Mouse (Mus musculus): ENCODE data around the gene Eps8l2.

Gene Eps8l2

DNA sequence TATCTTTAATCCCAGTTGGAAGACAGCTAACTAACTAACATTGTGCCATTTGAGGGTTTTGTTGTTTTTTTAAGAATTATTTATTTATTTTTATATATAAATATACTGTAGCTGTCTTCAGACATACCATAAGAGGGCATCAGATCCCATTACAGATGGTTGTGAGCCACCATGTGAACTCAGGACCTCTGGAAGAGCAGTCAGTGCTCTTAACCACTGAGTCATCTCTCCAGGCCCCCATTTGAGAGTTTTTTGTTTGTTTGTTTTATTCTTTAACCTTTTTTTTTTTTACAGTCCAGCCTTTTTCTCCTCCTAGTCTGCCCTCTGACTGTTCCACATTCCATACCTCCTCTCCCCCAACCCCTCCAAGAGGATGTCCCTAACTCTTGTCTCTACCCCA lies 8.0 kb upstream of the Eps8l2 start:
- no peak for DNase-seq

DNA sequence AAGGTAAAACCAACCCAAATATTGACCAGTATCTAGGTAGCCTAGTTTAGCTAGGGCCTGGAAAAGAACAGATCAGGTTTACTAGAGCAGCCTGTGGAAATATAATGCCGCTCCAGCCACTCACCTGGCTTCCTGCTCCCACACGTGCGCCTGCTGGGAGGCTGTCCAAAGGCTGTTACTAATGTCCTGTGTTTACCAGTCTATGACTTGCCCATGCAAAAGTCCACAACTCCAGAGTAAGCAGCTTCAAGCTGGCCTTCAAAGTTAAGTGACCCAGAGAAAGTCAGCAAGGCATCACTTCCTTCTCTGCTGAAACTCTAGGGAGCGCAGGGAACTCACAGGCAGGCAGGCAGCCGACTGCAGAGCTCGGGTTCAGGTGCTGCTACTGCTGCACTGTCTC lies 6.7 kb upstream of the Eps8l2 start:
- DNase-seq: no peak

DNA sequence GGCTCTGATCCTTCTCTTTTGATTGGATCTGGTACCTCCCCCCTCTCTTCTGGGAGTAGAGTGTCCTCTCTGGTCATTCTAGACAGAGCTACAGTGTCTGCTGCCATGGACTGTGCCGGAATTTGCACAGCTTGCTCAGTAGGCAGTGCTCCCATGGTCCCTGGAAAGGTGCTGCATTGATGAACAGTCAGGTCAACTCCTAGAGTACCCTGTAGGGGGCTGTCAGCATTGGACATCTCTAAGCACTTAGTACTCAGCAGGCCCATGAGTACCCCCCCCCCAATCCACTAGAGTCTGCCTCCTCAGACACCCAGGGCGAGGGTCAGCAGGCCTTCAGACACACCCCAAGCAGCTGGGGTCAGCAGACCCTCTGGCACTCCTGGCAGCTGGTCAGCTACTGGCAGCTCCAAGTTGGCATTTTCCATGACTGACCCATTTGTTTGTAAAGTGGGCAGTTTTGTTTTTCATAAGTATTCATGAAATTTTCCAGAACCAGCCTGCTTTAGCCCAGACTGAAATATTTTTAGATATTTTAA lies 3.6 kb upstream of the Eps8l2 start:
- peak; percentile 48 to 52 for DNase-seq

DNA sequence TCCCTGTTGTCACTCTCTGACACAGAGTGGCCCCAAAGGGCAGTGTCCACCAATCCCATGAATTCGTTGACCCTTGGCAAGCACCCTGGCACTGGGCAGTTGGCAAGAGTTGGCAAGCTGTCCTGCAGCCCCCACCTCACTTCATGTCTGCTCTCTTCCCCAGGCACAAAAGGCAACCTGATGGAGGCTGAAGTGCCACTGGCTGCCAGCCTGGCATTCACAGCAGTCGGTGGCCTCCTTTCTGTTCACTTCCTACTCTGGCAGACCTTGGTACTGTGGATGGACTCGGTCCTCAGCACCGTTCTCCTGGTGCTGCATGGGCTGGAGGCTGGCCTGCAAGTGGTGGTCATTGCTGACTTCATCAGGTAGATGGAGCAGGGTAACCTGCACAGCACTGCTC lies 3.0 kb upstream of the Eps8l2 start:
- peak; percentile 71 to 73 for DNase-seq

DNA sequence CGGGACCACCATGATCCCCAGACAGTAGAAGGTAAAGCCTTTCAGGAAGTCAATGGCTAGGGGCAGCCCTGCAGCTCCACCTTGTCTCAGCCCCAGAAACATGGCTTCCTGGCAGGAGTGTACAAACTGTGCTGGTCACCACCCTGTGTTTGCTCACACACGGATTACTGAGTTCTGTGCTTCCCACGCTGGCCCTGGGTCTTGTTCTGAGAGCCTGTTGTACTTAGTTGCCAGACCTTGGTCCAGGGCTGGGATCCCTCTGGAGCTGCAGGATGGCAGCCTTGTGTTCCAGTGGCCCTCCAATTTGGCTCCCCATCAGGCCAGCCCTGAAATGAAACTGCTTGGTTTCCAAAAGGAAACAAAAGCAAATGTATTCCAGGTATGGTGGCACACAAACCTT lies 2.4 kb upstream of the Eps8l2 start:
- DNase-seq: peak in 1 of 2 experiments; percentile 24

GRCm38 (mm10) chr7:141337716-141338416 lies 814 bp upstream of the Eps8l2 start:
- DNase-seq: peak in 1 of 2 experiments; percentile 27

DNA sequence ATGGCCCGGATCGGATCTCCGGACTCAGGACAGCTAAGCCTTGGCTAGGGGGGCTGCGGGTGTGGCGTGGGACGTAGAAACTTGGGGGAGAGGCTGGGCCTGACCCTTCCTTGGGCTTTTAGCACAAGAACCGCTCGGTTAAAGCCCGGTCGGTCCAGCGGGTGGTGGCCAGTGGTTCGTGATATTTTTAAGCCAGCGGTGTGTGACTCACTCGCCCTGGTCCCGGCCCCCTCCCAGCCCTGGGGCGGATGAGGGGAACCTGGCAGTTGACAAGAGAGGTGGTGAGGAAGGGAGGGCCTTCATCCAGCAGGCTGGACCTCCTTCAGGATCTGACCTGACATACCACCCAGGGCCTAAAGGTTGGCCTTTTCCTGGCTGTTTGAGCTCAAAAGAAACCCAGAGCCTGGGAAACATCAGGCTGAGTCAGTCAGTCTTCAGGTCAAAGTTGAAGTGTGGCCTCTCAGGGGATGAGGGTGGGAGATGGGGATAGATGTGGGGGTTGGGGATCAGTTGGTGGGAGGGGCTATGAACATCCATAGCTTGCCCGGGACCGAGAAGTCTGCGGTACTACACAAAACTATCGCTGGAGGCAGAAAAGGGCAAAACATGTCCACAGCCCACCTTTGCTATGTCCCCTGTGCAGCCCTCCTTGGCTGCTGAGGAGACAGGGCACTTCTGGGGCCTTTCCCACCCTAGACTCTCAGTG lies 688 bp downstream of the Eps8l2 start:
- no peak for DNase-seq

DNA sequence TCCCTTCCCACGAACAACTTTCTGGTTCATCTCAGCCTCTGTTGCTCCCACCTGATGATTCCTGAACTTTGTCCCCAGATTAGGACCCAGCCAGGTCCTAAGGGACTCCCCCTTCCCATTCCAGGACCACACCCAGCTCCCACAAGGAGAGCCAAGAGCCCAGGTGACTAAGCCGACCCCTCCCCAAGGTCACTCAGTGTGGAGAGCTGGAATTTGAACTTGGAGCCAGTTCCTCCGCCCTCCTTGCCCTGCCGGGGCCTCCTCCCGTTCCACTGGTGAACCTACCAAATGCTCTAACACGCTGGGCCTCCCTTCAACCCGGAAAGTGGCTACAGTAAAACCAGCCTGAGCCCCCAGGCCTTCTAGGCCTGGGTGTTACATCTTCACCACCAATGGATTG lies 1.3 kb downstream of the Eps8l2 start:
- no peak for DNase-seq

DNA sequence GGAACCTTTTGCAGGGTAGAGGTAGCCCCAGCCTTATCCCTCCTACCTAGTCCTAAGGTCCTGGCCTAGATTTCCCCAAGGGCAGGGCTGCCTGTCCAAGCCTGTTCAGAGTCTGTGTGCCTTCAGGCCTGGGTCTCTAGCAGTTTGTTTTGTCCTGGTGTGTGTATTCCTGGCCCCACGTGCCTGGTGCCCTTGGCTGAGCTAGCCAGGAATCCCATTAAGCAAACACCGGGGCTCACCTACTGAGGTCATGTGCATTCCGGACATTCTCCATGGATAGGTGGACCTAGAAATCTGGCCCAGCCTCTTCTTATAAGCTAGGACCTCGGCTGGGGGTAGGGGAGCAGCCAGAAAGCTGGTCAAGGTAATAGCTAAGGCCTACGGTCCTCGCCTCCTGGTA lies 1.8 kb downstream of the Eps8l2 start:
- DNase-seq: no peak

DNA sequence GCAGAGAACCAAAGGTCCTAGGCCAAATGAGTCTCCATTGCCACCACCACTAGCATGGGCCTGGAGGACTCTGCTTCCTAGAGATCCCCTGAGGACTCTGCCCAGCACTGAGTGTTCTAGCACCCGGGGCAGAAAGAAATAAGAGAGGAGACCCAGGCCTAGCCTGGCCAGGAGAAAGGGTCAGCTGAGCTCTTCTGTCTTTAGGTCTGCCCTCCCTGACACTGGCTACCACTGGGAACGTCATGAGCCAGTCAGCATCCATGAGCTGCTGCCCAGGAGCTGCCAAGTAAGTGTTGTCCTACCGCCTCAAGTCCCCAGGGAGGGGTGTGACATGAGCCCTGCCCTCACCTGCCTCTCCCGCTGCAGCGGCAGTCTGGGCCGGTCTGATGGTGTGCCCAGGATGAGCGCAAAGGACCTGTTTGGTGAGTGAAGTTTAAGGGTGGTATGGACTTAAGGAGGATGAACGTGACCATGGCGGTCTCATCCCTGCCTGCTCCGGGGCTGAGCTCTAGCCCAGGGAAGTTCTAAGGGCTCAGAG lies 3.1 kb downstream of the Eps8l2 start:
- DNase-seq: no peak

DNA sequence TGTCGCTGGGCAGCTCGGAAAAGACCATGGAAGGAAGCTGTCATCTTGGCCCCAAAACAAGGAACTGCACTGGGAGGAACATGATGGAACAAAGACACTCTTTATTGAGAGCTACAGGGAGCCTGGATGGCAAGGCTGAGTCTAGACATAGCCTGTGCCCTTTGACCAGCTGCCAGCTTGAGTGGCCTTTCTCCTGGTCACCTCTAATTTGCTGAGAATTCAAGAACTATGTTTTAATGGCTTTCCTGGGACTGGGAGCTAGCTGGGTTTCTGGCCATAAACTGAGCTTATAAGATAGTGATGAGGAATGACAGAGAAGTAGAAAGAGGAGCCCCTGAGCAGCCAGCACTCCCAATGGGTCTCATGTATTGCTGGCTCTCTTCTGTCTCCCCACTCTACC lies 4.5 kb downstream of the Eps8l2 start:
- DNase-seq: no peak

DNA sequence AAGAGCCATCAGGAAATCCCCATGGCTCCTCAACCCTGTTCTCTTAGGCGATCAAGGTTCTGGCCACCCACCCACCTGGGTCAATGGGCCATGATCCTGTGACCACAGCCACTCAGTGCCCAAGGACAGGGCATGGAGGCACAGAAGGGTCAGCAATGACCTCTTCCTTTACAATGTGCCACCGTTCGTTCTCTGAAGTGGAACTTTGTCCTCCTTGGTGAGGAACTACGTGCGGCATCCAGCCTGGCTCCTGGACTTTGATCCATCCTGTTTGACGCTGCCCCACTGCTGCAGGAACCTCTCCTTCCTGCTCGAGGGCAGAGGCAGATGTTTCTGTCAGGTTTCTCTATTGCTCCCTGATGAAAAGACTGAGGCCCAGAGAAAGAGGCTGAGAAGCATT lies 5.0 kb downstream of the Eps8l2 start:
- no peak for DNase-seq

GRCm38 (mm10) chr7:141344787-141345186 lies 6.1 kb downstream of the Eps8l2 start:
- DNase-seq: no peak

- no peak for DNase-seq
Measured at GRCm38 (mm10) chr7:141351061-141351460, 12.4 kb downstream of the Eps8l2 start.

GRCm38 (mm10) chr7:141355051-141355450 lies 16.4 kb downstream of the Eps8l2 start:
- peak; percentile 57 to 60 for DNase-seq

DNA sequence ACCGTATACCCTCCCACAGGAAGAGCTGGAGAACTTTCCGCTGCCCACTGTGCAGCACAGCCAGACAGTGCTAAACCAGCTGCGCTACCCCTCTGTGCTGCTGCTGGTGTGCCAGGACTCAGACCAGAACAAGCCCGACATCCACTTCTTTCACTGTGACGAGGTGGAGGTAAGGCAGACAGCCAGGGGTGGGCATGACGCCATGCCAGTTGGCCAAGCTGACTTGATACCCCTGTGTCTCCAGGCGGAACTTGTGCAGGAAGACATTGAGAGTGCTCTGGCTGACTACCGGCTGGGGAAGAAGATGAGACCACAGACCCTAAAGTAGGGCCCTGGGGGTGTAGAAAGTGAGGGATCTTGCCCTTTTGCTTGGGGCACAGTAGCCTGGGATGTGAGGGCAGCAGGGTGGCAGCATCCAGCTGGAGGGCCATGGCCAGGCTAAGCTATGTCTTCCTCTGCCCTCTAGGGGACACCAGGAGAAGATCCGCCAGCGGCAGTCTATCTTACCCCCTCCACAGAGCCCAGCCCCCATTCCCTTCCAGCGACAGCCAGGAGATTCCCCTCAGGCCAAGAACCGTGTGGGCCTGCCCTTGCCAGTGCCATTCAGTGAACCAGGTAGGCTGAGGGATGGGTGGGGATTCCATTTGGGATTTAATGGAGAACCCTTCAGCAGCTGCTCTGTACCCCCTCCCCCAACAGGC lies 17.1 kb downstream of the Eps8l2 start:
- peak; percentile 80 to 86 for DNase-seq

- DNase-seq: peak; percentile 47 to 69
Measured at GRCm38 (mm10) chr7:141356971-141357370, 18.3 kb downstream of the Eps8l2 start.

DNA sequence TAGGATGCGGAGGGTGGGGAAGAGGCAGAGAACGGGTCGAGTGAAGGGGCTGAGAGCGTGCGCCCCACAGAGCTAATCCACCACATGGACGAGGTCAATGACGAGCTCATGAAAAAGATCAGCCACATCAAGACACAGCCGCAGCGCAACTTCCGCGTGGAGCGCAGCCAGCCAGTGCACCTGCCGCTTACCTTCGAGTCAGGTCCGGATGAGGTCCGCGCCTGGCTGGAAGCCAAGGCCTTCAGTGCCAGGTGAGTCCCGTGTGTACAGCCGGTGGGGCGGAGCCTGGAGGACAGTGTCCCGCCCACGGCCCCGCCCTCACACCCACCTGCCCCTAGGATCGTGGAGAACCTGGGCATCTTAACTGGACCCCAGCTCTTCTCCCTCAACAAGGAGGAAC lies 22.8 kb downstream of the Eps8l2 start:
- DNase-seq: peak; percentile 84 to 89

GRCm38 (mm10) chr7:141363106-141363751 lies 24.5 kb downstream of the Eps8l2 start:
- DNase-seq: peak; percentile 93

DNA sequence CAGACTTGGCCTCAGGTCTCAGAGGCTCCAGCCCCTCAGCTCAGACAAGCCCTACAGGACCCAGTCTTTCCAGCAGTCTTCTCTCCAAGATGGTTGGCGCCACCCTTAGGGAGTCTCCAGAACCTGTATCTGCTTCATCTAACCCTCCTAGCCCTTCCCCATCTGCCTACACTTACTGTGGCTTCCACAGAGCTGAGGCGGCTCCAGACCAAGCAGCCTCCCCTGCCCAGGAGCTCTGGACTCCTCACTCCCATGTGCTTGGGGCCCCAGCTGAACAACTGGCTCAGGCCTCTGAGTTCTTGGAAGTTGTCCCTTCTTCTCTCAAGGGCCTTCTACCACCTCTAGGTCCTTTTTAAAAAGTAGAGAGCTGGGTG lies 25.1 kb downstream of the Eps8l2 start:
- no peak for DNase-seq

DNA sequence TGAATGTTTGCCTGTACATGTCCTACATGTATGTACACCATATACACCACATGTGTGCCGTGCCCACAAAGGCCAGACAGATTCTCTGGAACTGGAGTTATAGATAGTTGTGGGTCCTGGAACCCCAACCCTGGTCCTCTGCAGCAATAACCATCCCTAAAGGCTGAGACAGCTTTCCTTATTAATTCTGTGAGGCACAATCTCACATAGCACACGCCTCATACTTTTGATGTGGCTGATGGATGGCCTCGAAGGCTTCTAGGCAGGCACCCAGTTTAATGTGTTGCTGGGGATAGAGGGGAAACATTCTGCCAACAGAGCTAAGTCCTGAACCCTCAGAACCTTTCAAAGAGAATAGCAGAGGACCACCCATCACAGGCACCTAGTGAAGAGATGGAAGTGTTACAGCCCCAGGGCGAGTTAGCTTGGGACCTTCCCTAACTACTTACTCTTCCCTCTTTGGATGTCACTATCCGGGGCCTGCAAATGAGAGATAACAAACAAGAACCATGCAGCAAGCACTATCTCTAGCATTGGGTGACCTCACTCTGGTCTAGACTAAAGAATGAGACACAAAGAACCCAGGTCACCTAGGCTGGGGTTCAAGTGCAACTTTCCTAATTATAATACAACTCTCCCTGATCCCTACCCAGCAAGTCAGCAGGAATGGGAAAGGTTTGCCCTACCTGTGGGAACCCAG lies 25.8 kb downstream of the Eps8l2 start:
- DNase-seq: no peak

DNA sequence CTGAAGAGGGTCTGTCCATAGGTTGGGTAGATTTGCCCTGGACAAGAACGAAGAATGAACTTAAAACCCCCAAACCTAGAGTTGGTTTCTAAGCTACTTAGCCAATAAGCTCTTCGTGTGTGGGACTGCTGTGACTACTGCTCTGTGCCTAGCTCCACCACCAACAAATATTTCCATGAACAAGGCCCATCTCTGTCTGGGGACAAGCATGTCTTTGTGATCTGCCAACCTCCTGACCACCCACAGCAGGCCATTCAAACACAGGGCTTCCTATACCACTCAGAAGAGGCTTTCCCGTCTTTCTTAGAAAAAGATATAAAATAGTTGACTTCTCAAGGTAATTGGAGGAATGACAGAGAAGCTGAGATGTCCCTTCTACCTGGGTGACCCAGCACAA lies 26.4 kb downstream of the Eps8l2 start:
- DNase-seq: no peak
